Mouse (Mus musculus) liver, adult (tissue): ENCODE results near the gene Heatr5b.

ENCODE experiments used
- GATA4 ChIP-seq: IDR thresholded peaks from 2 replicates; pipeline ENCODE4 v1.6.1; 2014; ENCODE audit warnings: mild to moderate bottlenecking, low read length; ENCODE audit not compliant: insufficient replicate concordance

The Heatr5b gene

GRCm38 (mm10) chr17:78732056-78732455, 103.1 kb downstream of the Heatr5b start:
- TF ChIP-seq GATA4 = no peak

GRCm38 (mm10) chr17:78726746-78727449, 108.3 kb downstream of the Heatr5b start:
- no peak for TF ChIP-seq GATA4

GRCm38 (mm10) chr17:78724461-78725055, 110.6 kb downstream of the Heatr5b start:
- no peak for TF ChIP-seq GATA4

- no peak for TF ChIP-seq GATA4
These were observed 113.5 kb downstream of the Heatr5b start for GRCm38 (mm10) chr17:78721690-78722089.

GRCm38 (mm10) chr17:78719086-78719485, 116.1 kb downstream of the Heatr5b start:
- TF ChIP-seq GATA4 = no peak

- TF ChIP-seq GATA4 = no peak
These were observed 124.9 kb downstream of the Heatr5b start for GRCm38 (mm10) chr17:78710258-78710657.

- no peak for TF ChIP-seq GATA4
These were observed 126.7 kb downstream of the Heatr5b start for GRCm38 (mm10) chr17:78708422-78708821.

DNA sequence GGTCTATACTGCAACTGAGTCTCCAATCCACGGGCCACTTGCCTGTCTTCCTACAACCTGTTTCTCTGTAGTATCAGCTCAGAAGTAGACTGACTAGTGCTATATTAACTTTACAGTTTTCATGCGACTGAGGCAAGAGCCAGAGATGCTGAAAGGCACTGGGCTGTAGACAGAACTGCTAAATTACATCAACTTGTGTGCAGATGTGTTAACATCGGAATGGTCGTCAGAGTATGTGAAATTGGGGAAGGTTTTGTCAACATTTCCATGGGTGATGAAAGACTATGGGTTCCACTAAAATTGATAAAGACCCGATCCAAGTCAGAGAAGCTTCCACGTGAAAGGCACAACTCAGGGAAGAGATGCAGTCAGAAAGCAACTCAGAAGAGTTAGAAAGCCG, 132.2 kb downstream of the Heatr5b start:
- no peak for TF ChIP-seq GATA4
